Mouse (Mus musculus): ENCODE measurements around the gene Ttc30a1. TPM values are rescaled to one million over a fixed set of nuclear protein-coding genes. Genes with fewer than 3 reads are reported as not detected.
"Not testable (repeated sequence)": the region's sequence is repeated elsewhere in the genome, so short reads cannot be mapped to it uniquely, and the experiment has no call there.

Ttc30a1 gene
- not detected in 2 replicates for polyA plus RNA-seq (2012)

GRCm38 (mm10) chr2:75981440-75982081 is at the start of gene Ttc30a1:
Gene Ttc30a1 (minus strand): TSS chr2:75981967.
- TF ChIP-seq GATA1 (IDR thresholded peaks at IDR 0.05; ENCODE audit: low read length): not testable (repeated sequence)

- no peak for TF ChIP-seq GATA1 (IDR thresholded peaks at IDR 0.05; ENCODE audit: low read length)
Observed at GRCm38 (mm10) chr2:76030080-76030479, 48.3 kb upstream of the Ttc30a1 start.

- no peak for TF ChIP-seq GATA1 (IDR thresholded peaks at IDR 0.05; ENCODE audit: low read length)
Observed at GRCm38 (mm10) chr2:76029081-76029901, 47.5 kb upstream of the Ttc30a1 start.

DNA sequence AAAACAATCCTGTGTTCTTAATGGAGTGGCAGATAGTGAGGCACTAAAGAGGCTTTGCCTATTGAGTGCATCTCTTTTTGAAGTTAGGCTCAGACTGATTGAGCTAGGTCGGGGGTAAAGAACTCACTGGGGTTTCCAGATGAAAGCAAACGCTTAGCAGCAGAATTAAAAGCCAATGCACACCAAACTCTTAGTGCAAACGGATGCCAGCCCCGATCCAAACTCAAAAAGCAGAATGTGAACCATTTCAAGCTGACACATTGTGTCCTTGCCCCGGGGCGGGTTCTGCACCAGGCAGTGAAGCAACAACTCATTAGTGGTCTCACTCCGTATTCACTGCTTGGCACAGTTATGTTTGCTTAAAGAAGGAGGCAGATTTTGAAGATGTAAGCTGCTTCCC is 35.1 kb upstream of the Ttc30a1 start:
- TF ChIP-seq GATA1 (IDR thresholded peaks at IDR 0.05; ENCODE audit: low read length): no peak

DNA sequence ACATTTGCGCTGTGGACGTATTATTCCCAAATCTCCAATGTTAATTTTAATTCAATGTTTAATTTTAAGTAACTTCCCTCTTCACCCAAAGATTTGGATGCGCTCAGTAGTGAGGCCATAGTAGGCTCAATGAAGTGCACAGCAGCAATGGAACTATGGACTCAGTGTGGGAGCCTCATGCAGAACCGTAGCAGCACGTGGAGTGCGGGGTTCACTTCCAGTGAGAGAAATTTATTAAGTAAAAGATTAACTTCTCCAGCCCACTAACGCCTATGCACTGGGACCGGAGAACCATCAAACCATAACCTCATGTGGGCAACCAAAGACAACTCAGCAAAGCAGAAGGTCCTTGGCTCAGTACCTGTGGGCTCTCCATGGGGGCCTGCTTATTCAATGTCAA is 34.4 kb upstream of the Ttc30a1 start:
- TF ChIP-seq GATA1 (IDR thresholded peaks at IDR 0.05; ENCODE audit: low read length): no peak

DNA sequence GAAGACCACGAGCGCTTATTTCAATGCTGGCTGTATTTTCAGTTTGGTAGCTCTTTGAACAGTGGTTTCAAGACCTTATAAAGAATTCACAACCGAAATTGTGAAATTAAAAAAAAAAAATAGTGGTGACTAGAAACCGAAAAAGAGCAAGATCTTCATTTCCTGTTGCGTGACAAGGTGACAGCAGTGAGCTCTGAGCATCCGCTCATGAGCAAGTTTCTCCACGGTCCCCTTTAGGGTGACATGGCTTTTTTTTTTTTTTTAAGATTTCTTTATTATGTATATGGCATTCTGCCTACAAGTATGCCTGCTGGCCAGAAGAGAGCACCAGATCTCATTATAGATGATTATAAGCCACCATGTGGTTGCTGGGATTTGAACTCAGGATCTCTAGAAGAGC is 33.7 kb upstream of the Ttc30a1 start:
- no peak for TF ChIP-seq GATA1 (IDR thresholded peaks at IDR 0.05; ENCODE audit: low read length)

GRCm38 (mm10) chr2:76014659-76015058 is 32.9 kb upstream of the Ttc30a1 start:
- TF ChIP-seq GATA1 (IDR thresholded peaks at IDR 0.05; ENCODE audit: low read length): no peak

- TF ChIP-seq GATA1 (IDR thresholded peaks at IDR 0.05; ENCODE audit: low read length): no peak
Observed at GRCm38 (mm10) chr2:76006194-76006593, 24.4 kb upstream of the Ttc30a1 start.

DNA sequence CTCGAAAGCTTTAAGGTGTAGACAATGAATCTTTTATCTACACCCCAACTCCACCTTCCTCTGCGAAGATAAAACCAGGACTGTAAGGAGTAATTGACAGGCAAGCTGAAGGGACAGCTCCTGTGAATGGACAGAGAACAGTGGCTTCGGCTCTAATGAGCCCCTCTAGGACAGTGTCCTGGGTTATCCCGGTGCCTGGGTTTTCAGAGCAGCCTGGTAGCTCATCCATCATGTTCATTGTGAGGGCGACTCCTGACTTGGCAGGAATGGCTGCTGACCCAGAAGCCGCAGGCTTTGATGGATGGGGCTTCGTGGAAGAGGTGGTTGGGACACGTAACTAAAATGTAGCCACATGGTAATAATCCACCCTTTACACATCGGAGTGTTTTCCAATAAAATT is 21.1 kb upstream of the Ttc30a1 start:
- no peak for TF ChIP-seq GATA1 (IDR thresholded peaks at IDR 0.05; ENCODE audit: low read length)

GRCm38 (mm10) chr2:76001392-76001791 is 19.6 kb upstream of the Ttc30a1 start:
- no peak for TF ChIP-seq GATA1 (IDR thresholded peaks at IDR 0.05; ENCODE audit: low read length)

- no peak for TF ChIP-seq GATA1 (IDR thresholded peaks at IDR 0.05; ENCODE audit: low read length)
Observed at GRCm38 (mm10) chr2:75999636-76000035, 17.9 kb upstream of the Ttc30a1 start.

- TF ChIP-seq GATA1 (IDR thresholded peaks at IDR 0.05; ENCODE audit: low read length): no peak
Observed at GRCm38 (mm10) chr2:75998692-75999091, 16.9 kb upstream of the Ttc30a1 start.

DNA sequence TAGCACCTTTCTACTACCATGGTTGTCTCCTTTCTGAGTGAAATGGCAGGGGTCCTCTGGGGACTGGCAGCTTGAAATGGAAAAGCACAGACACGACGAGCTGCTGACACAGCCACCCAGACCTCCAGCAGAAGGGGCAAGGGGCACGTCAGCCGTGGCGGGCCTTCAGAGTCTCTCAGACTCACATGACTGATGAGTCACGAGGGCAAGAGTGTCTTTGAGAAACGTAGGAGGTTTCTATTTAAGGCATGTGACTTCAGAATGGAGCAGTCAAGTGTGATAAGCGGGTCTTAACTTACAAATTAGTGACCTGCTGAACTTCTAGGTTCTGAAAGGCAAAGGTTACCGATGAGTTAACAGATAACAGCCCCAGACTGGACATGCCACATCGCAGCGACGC is 16.0 kb upstream of the Ttc30a1 start:
- no peak for TF ChIP-seq GATA1 (IDR thresholded peaks at IDR 0.05; ENCODE audit: low read length)

GRCm38 (mm10) chr2:75994841-75995240 is 13.1 kb upstream of the Ttc30a1 start:
- no peak for TF ChIP-seq GATA1 (IDR thresholded peaks at IDR 0.05; ENCODE audit: low read length)

- no peak for TF ChIP-seq GATA1 (IDR thresholded peaks at IDR 0.05; ENCODE audit: low read length)
Observed at GRCm38 (mm10) chr2:75991581-75992205, 9.9 kb upstream of the Ttc30a1 start.

DNA sequence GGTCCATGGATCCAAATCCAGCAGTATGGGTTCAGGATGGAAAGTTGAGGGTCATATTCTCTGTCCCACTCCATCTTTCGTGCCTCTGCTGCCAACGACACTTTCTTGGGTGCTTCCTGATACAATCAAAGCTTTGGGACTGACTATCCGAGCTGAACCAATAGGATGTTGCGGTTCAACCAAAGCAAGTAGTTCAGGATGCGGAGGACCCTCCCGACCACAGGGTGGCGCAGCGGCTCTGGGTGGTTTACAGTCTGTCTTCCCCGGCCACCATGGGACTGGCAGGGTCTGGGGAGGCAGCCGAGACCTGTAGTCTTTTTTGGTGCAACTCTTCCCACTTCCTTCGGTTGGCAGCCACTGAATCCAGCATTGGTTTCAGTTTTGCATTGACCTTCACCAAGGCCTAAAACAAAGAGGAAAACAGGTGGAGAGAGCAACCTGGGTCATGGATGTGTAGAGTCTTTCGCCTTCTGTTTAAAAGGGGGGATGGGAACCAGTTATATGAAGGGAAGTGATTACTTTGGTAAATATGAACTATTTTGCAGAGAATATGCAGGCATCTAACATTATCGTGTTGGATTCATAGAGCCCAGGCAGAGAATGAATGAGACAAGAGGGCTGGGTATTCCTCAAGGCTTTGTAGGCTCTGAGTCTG is 9.2 kb upstream of the Ttc30a1 start:
- TF ChIP-seq GATA1 (IDR thresholded peaks at IDR 0.05; ENCODE audit: low read length): no peak

All from G1E-ER4 (cell line).